Mouse (Mus musculus): Measurements from ENCODE around the gene Nudt4. TPM values are rescaled to one million over a fixed set of nuclear protein-coding genes. Genes with fewer than 3 reads are reported as not detected.

Nudt4 gene
- polyA plus RNA-seq, 1 experiment from 2014 or later = 107 TPM

GRCm38 (mm10) chr10:95589196-95589595, 25.2 kb upstream of the Nudt4 start:
- Histone ChIP-seq H3K4me1 (no peaks in the 10 kb centered on the region), H3K27ac (no peak overlapping the region), H3K9me3 (no peaks in the 10 kb centered on the region), H3K9ac (no peak overlapping the region), H3K4me2 (no peak overlapping the region), H3K4me3 (replicated peaks) (no peak overlapping the region), H3K27me3 (peaks cover 13% of the 10 kb centered on the region), H3K36me3 (replicated peaks) (no peaks in the 10 kb centered on the region)
- WGBS = 91% methylated on average over 4 of the region's 4 CpGs
- ATAC-seq (ENCODE audit: low FRiP score) = no peak

GRCm38 (mm10) chr10:95587509-95588220, 23.7 kb upstream of the Nudt4 start:
- ATAC-seq (ENCODE audit: low FRiP score) = no peak
- Histone ChIP-seq H3K27ac (no peak overlapping the region), H3K4me2 (no peak overlapping the region), H3K4me1 (no peaks in the 10 kb centered on the region), H3K4me3 (replicated peaks) (no peak overlapping the region), H3K27me3 (no peaks in the 10 kb centered on the region), H3K36me3 (replicated peaks) (no peaks in the 10 kb centered on the region), H3K9ac (no peak overlapping the region), H3K9me3 (no peaks in the 10 kb centered on the region)
- WGBS = 38% methylated on average over 8 of the region's 8 CpGs

- Histone ChIP-seq H3K4me3 (replicated peaks) (no peak overlapping the region), H3K27ac (no peak overlapping the region), H3K4me2 (no peak overlapping the region), H3K9me3 (no peaks in the 10 kb centered on the region), H3K4me1 (no peaks in the 10 kb centered on the region), H3K36me3 (replicated peaks) (no peaks in the 10 kb centered on the region), H3K27me3 (no peaks in the 10 kb centered on the region; the same call in 1 of the 2 replicates), H3K9ac (no peak overlapping the region)
- ATAC-seq (ENCODE audit: low FRiP score) = no peak
- WGBS = 88% methylated on average over 6 of the region's 6 CpGs
Observed at GRCm38 (mm10) chr10:95585554-95585953, 21.6 kb upstream of the Nudt4 start.

- Histone ChIP-seq H3K4me1 (peaks cover 15% of the 10 kb centered on the region), H3K9me3 (no peaks in the 10 kb centered on the region), H3K27me3 (no peaks in the 10 kb centered on the region; the same call in 1 of the 2 replicates), H3K36me3 (replicated peaks) (no peaks in the 10 kb centered on the region), H3K27ac (no peak overlapping the region), H3K9ac (no peak overlapping the region), H3K4me2 (no peak overlapping the region), H3K4me3 (replicated peaks) (no peak overlapping the region)
- peak; percentile 36; the same call in 1 of the 2 replicates for ATAC-seq (ENCODE audit: low FRiP score)
- WGBS = 34% methylated on average over 4 of the region's 4 CpGs
Observed at GRCm38 (mm10) chr10:95577567-95577950, 13.6 kb upstream of the Nudt4 start.

GRCm38 (mm10) chr10:95576876-95577566, 13.1 kb upstream of the Nudt4 start:
- Histone ChIP-seq H3K27ac (no peak overlapping the region), H3K4me1 (peaks cover 15% of the 10 kb centered on the region), H3K27me3 (no peaks in the 10 kb centered on the region), H3K4me2 (no peak overlapping the region), H3K4me3 (replicated peaks) (no peak overlapping the region), H3K9me3 (no peaks in the 10 kb centered on the region), H3K9ac (no peak overlapping the region), H3K36me3 (replicated peaks) (no peaks in the 10 kb centered on the region)
- ATAC-seq (ENCODE audit: low FRiP score) = no peak
- 50% methylated on average over 14 of the region's 14 CpGs for WGBS

- no peak overlapping the region for H3K27ac ChIP-seq
- H3K36me3 ChIP-seq (replicated peaks) = no peaks in the 10 kb centered on the region
- H3K4me1 ChIP-seq = peaks cover 15% of the 10 kb centered on the region
- H3K9ac ChIP-seq = no peak overlapping the region
- H3K4me3 ChIP-seq (replicated peaks) = no peak overlapping the region
- H3K27me3 ChIP-seq = no peaks in the 10 kb centered on the region
- WGBS = 72% methylated on average over 10 of the region's 10 CpGs
- ATAC-seq (ENCODE audit: low FRiP score) = no peak
- H3K9me3 ChIP-seq = no peaks in the 10 kb centered on the region
- no peak overlapping the region for H3K4me2 ChIP-seq
Observed at GRCm38 (mm10) chr10:95575839-95576380, 12.0 kb upstream of the Nudt4 start.

- Histone ChIP-seq H3K27me3 (no peaks in the 10 kb centered on the region), H3K9ac (no peak overlapping the region), H3K27ac (no peak overlapping the region), H3K4me1 (peaks cover 15% of the 10 kb centered on the region), H3K9me3 (no peaks in the 10 kb centered on the region), H3K4me3 (replicated peaks) (no peak overlapping the region), H3K4me2 (no peak overlapping the region), H3K36me3 (replicated peaks) (no peaks in the 10 kb centered on the region)
- 78% methylated on average over 4 of the region's 4 CpGs for WGBS
- no peak for ATAC-seq (ENCODE audit: low FRiP score)
Observed at GRCm38 (mm10) chr10:95574994-95575393, 11.0 kb upstream of the Nudt4 start.

GRCm38 (mm10) chr10:95569441-95569840, 5.5 kb upstream of the Nudt4 start:
- Histone ChIP-seq H3K36me3 (replicated peaks) (no peaks in the 10 kb centered on the region), H3K9me3 (no peaks in the 10 kb centered on the region), H3K27me3 (no peaks in the 10 kb centered on the region), H3K4me3 (replicated peaks) (no peak overlapping the region), H3K4me2 (no peak overlapping the region), H3K9ac (no peak overlapping the region), H3K27ac (no peak overlapping the region), H3K4me1 (peaks cover 9% of the 10 kb centered on the region; the same call in 1 of the 2 replicates)
- no peak for ATAC-seq (ENCODE audit: low FRiP score)
- WGBS = 70% methylated on average over 2 of the region's 2 CpGs

GRCm38 (mm10) chr10:95568016-95568415, 4.1 kb upstream of the Nudt4 start:
- WGBS = 81% methylated on average over 6 of the region's 6 CpGs
- Histone ChIP-seq H3K27me3 (no peaks in the 10 kb centered on the region), H3K36me3 (replicated peaks) (no peaks in the 10 kb centered on the region), H3K27ac (no peak overlapping the region), H3K4me2 (no peak overlapping the region), H3K9me3 (no peaks in the 10 kb centered on the region), H3K9ac (no peak overlapping the region), H3K4me3 (replicated peaks) (no peak overlapping the region), H3K4me1 (peaks cover 10% of the 10 kb centered on the region; the same call in 1 of the 2 replicates)
- no peak for ATAC-seq (ENCODE audit: low FRiP score)

GRCm38 (mm10) chr10:95567550-95567949, 3.6 kb upstream of the Nudt4 start:
- no peak overlapping the region for H3K4me3 ChIP-seq (replicated peaks)
- H3K27ac ChIP-seq = no peak overlapping the region
- peaks cover 10% of the 10 kb centered on the region for H3K4me1 ChIP-seq
- no peak for ATAC-seq (ENCODE audit: low FRiP score)
- no peak overlapping the region for H3K4me2 ChIP-seq
- no peak overlapping the region for H3K9ac ChIP-seq
- 65% methylated on average over 5 of the region's 5 CpGs for WGBS
- H3K9me3 ChIP-seq = no peaks in the 10 kb centered on the region
- H3K36me3 ChIP-seq (replicated peaks) = no peaks in the 10 kb centered on the region
- H3K27me3 ChIP-seq = no peaks in the 10 kb centered on the region

GRCm38 (mm10) chr10:95566786-95567185, 2.8 kb upstream of the Nudt4 start:
- H3K36me3 ChIP-seq (replicated peaks) = no peaks in the 10 kb centered on the region
- H3K27me3 ChIP-seq = no peaks in the 10 kb centered on the region
- 85% methylated on average over 3 of the region's 3 CpGs for WGBS
- no peaks in the 10 kb centered on the region for H3K9me3 ChIP-seq
- ATAC-seq (ENCODE audit: low FRiP score) = no peak
- H3K9ac ChIP-seq = no peak overlapping the region
- no peak overlapping the region for H3K4me3 ChIP-seq (replicated peaks)
- H3K4me1 ChIP-seq = peaks cover 18% of the 10 kb centered on the region
- H3K4me2 ChIP-seq = no peak overlapping the region
- H3K27ac ChIP-seq = no peak overlapping the region

GRCm38 (mm10) chr10:95565156-95565854, 1.4 kb upstream of the Nudt4 start:
- Histone ChIP-seq H3K27me3 (no peaks in the 10 kb centered on the region), H3K9me3 (no peaks in the 10 kb centered on the region), H3K36me3 (replicated peaks) (no peaks in the 10 kb centered on the region), H3K4me2 (no peak overlapping the region), H3K4me1 (peaks cover 31% of the 10 kb centered on the region), H3K4me3 (replicated peaks) (no peak overlapping the region), H3K27ac (no peak overlapping the region), H3K9ac (no peak overlapping the region)
- no peak for ATAC-seq (ENCODE audit: low FRiP score)
- 25% methylated on average over 14 of the region's 14 CpGs for WGBS
